Mouse (Mus musculus) heart, adult 8-10 months (tissue): ENCODE measurements around the gene Nexmif. TPM values are rescaled to one million over a fixed set of nuclear protein-coding genes. Genes with fewer than 3 reads are reported as not detected.
"Not testable (repeated sequence)": the region's sequence is repeated elsewhere in the genome, so short reads cannot be mapped to it uniquely, and the experiment has no call there.

Source experiments
- DNase-seq: peaks from one replicate; pipeline ENCODE4 v3.0.0; 2022; ENCODE audit warnings: low spot score
- microRNA-seq: library from miRNA; unstranded; fragments of <30 nt; microRNA quantifications from one replicate; pipeline ENCODE4 v1.2.0, GENCODE M21; 2022
- total RNA-seq, 4 experiments: library from RNA; stranded (reverse); gene quantifications; 2 replicates each; pipeline ENCODE4 v1.2.4; 2022

Gene Nexmif
- total RNA-seq = under 1 TPM; 0.09 to 0.29 (median 0.16) TPM

DNA sequence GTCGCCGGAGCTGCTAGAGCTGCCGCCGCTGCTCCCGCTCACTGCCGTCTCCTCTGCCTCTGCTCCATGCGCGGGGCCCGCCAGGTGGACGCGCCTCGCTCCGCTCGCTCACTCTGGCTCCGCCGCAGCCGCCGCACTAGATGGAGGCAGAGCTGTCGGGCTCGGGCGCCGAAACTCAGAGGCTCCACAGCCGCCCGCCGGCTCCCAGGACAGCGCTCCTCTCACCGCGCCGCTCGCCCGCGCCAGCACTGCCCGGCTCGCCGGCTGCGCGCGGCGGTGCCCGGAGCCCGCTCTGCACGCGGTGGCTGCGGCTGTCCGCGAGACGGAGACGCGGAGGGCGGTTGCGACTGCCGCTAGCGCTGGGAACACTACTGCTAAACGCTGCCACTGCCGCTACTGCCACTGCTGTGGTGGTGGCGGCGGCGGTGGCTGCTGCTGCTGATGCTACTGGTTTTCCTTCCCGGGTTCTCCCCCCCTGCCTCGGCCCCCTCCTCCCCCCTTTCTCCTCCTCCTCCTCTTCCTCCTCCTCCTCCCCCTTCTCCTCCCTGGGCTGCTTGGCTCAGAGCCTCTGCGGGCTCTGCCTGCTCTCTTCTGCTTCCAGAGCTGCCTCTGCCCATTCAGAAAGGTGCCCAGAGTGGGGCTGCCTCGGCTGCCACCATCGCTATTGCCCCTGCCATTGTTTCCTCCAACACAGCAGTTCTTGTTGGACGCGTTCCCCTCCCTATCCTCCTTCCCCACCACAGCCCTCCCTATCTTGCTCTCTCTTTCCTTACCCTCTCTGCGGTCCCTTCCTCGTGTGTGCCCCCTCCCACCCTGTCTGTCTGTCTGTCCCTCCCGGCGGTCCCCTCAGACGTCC, at the start of gene Nexmif:
TSS of gene Nexmif (minus strand) at position 450 of the 856 bp plus-strand sequence.
- DNase-seq = no peak

DNA sequence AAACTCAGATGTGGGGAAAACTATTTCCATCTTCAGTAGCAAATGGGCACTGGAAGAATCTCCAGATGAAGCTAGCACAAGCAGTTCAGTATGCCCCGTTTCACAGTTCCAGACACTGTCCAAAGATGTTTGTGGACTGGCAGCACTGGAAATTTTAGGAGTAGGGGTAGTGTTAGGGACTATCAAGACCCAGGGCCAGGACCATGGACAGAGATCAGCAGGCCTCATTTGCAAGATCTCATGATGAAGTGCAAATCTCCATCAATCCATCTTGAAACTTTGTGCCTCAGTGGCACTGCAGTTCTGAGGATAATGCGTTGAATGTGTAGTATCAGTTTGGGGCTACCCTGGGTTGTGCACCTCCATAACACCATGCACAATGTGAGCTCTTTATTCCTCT, 7.7 kb upstream of the Nexmif start:
- DNase-seq = no peak

DNA sequence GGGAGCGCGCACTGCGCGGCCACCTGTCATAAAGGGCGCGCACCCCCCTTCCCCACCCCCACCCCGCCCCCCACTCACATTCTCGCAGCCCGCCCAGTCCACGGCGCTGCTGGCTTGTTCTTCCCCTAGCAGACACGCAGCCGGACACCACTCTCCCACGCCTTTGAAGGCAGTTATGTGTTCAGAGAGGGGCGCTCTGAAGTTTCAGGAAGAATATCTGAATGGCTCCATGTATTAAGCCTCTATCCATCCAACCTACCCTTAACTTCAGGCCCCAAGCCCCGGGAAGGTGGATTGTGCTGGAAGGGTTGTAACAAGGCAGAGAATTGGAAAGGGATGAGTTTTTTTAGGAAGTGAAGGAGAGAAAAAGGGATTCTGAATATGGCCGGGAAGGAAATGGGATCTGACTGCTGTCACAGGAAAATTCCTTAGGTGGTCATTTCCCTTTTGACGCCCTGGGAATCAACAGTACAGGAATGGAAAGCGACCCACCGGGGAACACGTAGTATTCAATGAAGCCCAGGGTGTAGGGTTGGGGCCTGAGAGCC, 681 bp upstream of the Nexmif start:
- no peak for DNase-seq

DNA sequence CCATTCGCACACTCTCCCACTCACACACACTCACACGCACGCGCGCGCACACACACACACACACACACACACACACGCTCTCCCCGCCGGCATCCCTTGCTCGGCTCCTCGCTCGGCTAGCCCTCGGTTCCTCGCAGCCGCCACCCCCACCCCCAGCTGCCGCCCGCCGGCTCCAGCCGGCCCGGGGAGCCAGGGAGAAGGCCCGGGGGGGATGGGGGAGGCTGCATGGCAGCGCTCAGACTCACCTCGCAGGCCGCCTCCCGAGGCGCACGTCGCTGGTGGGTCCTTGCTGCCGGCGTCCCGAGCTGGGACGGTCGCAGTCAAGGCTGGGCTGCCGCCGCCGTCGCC, 623 bp downstream of the Nexmif start:
- DNase-seq = no peak

- DNase-seq = peak; percentile 7
Observed at GRCm38 (mm10) chrX:104199611-104200387, 1.2 kb downstream of the Nexmif start.

DNA sequence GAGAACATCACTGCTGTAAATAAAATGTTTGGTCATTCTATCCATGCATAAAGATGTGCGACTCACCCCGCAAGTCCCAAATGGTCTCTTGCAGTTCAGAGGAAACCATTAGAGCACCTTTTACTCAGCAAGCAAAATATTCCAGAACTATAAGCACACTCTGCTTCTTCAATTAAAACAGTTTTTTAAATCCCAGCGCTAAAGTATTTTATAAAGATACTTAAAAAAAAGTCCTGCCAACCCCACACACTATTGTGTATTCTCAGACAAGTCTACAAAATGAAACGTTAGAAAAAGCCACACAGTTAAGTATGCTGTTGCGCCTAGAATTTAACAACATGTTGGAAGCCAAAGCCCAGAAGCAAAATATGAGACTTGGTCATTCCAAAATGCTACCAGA, 1.9 kb downstream of the Nexmif start:
- no peak for DNase-seq

DNA sequence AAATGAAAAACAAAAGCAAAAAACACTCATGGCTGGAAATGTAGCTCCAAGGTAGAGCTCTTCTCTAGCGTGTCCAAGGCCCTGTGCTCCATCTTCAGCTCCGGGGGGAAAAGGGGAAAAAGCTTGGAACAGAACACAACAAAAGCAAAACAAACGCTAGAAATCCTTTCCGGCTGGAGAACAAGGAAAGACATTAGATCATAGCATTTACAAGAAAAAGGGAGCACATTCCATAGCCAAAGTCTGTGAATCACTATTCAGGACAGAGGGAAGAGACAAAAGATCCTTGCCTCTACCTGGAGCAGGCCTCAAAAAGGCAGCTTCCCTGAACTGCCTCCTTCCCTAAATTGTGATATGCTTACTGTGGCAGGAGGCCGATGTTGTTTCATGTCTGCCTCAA, 4.4 kb downstream of the Nexmif start:
- DNase-seq = no peak

DNA sequence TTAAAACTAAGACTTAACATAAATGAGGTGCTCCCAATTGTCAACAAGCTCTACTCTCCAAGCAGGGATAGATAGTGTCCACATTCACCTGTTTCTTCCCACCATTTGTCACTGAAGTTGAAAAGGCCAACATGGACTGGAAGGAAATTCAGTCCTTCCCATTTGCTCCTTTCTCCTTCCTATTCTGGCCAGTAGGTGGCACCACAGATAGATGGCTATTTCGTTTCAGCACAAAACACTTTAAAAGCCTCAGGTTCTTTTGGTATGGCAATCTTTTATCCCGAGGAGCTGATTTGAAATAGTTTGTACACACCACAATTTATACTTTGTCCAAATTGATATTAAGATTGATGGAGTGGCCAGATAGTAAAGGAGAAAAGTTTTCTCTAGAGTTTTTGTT, 21.7 kb downstream of the Nexmif start:
- DNase-seq = peak; percentile 17

GRCm38 (mm10) chrX:104150072-104150471, 50.9 kb downstream of the Nexmif start:
- no peak for DNase-seq

DNA sequence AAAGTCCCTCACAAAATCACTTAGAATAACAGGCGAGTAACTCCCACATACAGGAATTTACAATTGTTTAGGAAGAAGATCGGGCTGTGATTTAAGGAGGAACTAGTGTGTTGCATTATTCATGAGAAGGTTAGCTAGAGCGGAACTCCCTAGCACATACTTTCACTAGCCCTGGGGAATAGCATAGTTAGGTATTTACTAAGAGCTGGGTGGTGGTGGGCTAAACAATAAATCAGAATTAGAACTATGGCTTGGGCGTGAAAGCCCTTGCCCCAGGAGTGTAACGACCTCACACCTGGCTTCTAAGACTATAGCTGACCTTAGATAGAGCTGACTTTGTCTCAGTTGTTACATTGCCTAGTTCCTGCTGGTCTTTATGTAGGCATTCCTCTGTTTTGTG, 85.7 kb downstream of the Nexmif start:
- not testable (repeated sequence) for DNase-seq

- no peak for DNase-seq
Observed at GRCm38 (mm10) chrX:104114596-104114995, 86.4 kb downstream of the Nexmif start.

GRCm38 (mm10) chrX:104054848-104055247, 146.1 kb downstream of the Nexmif start:
- no peak for DNase-seq

- DNase-seq = peak; percentile 33
Observed at GRCm38 (mm10) chrX:104040276-104040675, 160.7 kb downstream of the Nexmif start.

DNA sequence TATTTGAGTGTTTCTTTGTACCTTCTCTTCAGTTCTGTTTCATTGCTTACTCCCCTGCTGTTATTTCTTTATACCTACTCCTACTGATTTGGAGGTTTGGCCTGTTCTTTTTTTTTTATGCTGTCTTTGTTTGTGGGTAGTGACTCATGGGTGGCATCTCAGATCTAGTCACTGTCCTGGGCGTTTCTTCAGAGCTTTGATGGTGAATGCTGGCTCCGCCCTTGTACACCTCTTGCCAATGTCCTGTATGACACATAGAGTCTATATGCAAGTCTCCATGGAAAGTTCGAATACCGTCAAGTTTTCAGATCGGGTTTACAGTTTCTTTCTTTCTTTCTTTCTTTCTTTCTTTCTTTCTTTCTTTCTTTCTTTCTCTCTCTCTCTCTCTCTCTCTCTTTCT, 167.1 kb downstream of the Nexmif start:
- no peak for DNase-seq

DNA sequence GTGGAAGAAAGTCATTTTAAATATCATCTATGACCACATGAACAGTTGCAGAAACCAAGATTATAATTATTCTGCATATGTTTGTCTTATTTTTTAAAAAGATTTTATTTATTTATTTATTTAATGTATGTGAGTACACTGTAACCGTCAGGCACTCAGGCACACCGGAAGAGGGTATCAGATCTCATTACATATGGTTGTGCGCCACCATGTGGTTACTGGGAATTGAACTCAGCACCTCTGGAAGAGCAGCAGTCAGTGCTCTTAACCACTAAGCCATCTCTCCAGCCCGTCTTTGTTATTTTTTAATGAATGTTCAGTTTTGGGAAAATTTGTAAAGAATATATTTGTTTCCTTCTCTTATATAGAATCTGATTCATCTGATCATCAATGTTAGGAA, 168.2 kb downstream of the Nexmif start:
- no peak for DNase-seq

Small RNA genes lying within 50 kb of the gene (microRNA-seq; reads per million reads assigned to microRNA genes)
- gene Gm24993 (not detected), gene Mir672 (10.9 reads per million, percentile 27 among the genes with 10 or more reads in this experiment)

Other genes starting within 250 kb of the Nexmif start
- 10 to 100 TPM; 24.2 to 25.8 (median 25.1) TPM for gene Rlim, start 219.9 kb downstream of the Nexmif start, total RNA-seq
- 10 to 100 TPM; 31.3 to 39.9 (median 36.2) TPM for gene Abcb7, start 212.7 kb upstream of the Nexmif start, total RNA-seq